Mouse (Mus musculus): ENCODE results near the gene Sec61a1. TPM values are rescaled to one million over a fixed set of nuclear protein-coding genes. Genes with fewer than 3 reads are reported as not detected.

Sec61a1 gene
- polyA plus RNA-seq, 1 experiment from 2014 or later, result 274 TPM

GRCm38 (mm10) chr6:88469878-88470277 is 48.8 kb downstream of the Sec61a1 start:
- WGBS, result 80% methylated on average over 6 of the region's 6 CpGs
- Histone ChIP-seq H3K4me1 (ENCODE audit: insufficient read depth, low read length) (peaks cover 12% of the 10 kb centered on the region), H3K27ac (ENCODE audit: low read length) (no peak overlapping the region), H3K9ac (replicated peaks; ENCODE audit: low read length) (no peak overlapping the region), H3K9me3 (ENCODE audit: low read length) (no peaks in the 10 kb centered on the region), H3K36me3 (ENCODE audit: insufficient read depth, low read length) (peaks cover 51% of the 10 kb centered on the region), H3K4me3 (ENCODE audit: low read length) (no peak overlapping the region), H3K27me3 (ENCODE audit: insufficient read depth, low read length) (no peaks in the 10 kb centered on the region), H3K4me2 (replicated peaks; ENCODE audit: low read depth, low read length) (no peak overlapping the region)
- no peak for ATAC-seq (ENCODE audit: low FRiP score, low TSS enrichment)

- ATAC-seq (ENCODE audit: low FRiP score, low TSS enrichment), result peak; percentile 100
- no peaks in the 10 kb centered on the region for H3K9me3 ChIP-seq (ENCODE audit: low read length)
- under 1% methylated on average over 38 of the region's 42 CpGs for WGBS
Measured at GRCm38 (mm10) chr6:88465181-88465920, 53.4 kb downstream of the Sec61a1 start, which contains the start of gene Ruvbl1. Ruvbl1 (plus strand) TSS chr6:88465409.

GRCm38 (mm10) chr6:88454545-88454944 is 64.2 kb downstream of the Sec61a1 start:
- Histone ChIP-seq H3K4me3 (ENCODE audit: low read length) (no peak overlapping the region), H3K4me2 (replicated peaks; ENCODE audit: low read depth, low read length) (no peak overlapping the region), H3K9me3 (ENCODE audit: low read length) (no peaks in the 10 kb centered on the region), H3K36me3 (ENCODE audit: insufficient read depth, low read length) (no peaks in the 10 kb centered on the region), H3K27me3 (ENCODE audit: insufficient read depth, low read length) (no peaks in the 10 kb centered on the region), H3K27ac (ENCODE audit: low read length) (no peak overlapping the region), H3K9ac (replicated peaks; ENCODE audit: low read length) (no peak overlapping the region), H3K4me1 (ENCODE audit: insufficient read depth, low read length) (no peaks in the 10 kb centered on the region)
- no peak for ATAC-seq (ENCODE audit: low FRiP score, low TSS enrichment)
- WGBS, result 57% methylated on average over 2 of the region's 2 CpGs

More at GRCm38 (mm10) chr6:88465181-88465920, 53.4 kb downstream of the Sec61a1 start, which contains the start of gene Ruvbl1:
- H3K4me3 ChIP-seq (ENCODE audit: low read length), result peak within 1 kb of the TSS; percentile 71
- peaks cover 21% of the 10 kb centered on the region for H3K36me3 ChIP-seq (ENCODE audit: insufficient read depth, low read length)
- H3K4me1 ChIP-seq (ENCODE audit: insufficient read depth, low read length), result peaks cover 14% of the 10 kb centered on the region
- H3K9ac ChIP-seq (replicated peaks; ENCODE audit: low read length), result peak within 1 kb of the TSS; percentile 73
- H3K27ac ChIP-seq (ENCODE audit: low read length), result no peak within 1 kb of the TSS
- no peaks in the 10 kb centered on the region for H3K27me3 ChIP-seq (ENCODE audit: insufficient read depth, low read length)
- peak within 1 kb of the TSS; percentile 67 for H3K4me2 ChIP-seq (replicated peaks; ENCODE audit: low read depth, low read length)

Other genes with a start within 250 kb of the Sec61a1 start
- 36.8 and 40.7 TPM in 2 replicates for gene Eefsec, start 72.4 kb downstream of the Sec61a1 start, polyA plus RNA-seq (2015; fragmentation: Nextera tagmentation; extraction: Ambion mirVana)
- gene Ruvbl1, start 53.5 kb downstream of the Sec61a1 start, polyA plus RNA-seq (2015; fragmentation: Nextera tagmentation; extraction: Ambion mirVana), result 166 and 186 TPM in 2 replicates
- 0.84 TPM in 1 of 2 replicates, not detected in the other for gene Kbtbd12, start 119.0 kb upstream of the Sec61a1 start, polyA plus RNA-seq (2015; fragmentation: Nextera tagmentation; extraction: Ambion mirVana)
- 40.2 and 48.0 TPM in 2 replicates for gene Mgll, start 205.5 kb upstream of the Sec61a1 start, polyA plus RNA-seq (2015; fragmentation: Nextera tagmentation; extraction: Ambion mirVana)

Measured in kidney, embryonic 16.5 days (tissue).